Mouse (Mus musculus): ENCODE results near the gene Cib4.

Gene Cib4

DNA sequence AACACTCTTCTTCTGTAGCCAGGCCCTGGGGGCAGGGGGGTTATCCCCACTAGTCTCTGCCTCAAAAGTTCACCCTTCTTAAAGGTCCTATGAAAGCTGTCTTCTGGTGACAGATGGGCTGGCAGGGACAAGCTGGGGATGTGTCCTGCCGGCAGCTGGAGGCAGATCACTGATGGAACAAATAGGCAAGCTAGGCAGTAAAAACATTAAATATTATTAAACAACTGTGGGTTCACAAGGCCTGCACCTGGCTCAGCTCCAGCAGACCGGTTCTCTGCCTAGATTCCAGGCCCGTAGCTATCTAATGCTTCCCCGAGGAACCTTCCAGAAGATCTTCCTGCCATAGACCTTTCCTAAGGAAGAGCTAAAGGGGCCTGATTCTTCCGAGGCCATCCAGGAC is 27.5 kb downstream of the Cib4 start:
- ATAC-seq (ENCODE audit: low TSS enrichment): no peak

DNA sequence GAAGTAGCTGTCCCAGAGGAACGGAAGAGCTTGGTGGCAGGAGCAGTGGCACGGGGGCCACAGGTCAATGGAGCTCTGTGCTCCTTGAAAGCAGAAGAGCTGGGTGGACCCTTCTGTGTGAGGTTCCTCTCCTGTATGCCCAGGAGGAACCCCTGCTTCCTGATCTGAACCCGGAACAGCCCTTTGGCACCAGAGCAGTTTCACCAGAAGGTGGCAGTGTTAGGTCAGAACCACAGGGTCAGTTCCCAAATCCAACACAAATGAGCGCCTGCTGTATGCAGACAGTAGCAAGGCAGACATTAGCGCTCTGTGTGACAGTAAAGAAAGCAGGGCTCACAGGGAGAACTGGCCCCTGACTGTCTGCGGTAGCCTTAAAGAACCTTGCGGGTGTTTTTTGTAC is 29.3 kb downstream of the Cib4 start:
- no peak; the same call in 1 of the 2 replicates for ATAC-seq (ENCODE audit: low TSS enrichment)

GRCm38 (mm10) chr5:30513111-30513510 is 32.5 kb downstream of the Cib4 start:
- ATAC-seq (ENCODE audit: low TSS enrichment): no peak

DNA sequence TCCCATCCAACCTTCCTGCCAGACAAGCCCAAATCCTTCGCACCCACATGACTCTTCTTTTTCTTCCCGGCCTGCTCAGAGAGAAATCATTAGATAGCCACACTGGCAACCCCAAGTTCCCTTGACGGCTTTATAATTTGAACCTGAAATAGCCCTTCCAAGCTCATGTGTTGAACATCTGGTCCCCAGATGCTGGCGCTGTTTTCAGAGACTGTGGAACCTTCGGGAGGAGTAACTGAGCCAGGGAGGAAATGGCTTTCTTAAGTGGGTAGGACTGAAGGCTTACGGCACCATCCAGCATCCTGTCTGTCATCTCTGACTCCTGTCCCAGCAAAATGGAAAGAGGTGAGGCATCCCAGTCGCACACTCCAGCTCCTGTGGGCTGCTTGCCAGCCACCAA is 48.3 kb downstream of the Cib4 start:
- no peak for ATAC-seq (ENCODE audit: low TSS enrichment)

GRCm38 (mm10) chr5:30496821-30497220 is 48.8 kb downstream of the Cib4 start:
- ATAC-seq (ENCODE audit: low TSS enrichment): no peak

DNA sequence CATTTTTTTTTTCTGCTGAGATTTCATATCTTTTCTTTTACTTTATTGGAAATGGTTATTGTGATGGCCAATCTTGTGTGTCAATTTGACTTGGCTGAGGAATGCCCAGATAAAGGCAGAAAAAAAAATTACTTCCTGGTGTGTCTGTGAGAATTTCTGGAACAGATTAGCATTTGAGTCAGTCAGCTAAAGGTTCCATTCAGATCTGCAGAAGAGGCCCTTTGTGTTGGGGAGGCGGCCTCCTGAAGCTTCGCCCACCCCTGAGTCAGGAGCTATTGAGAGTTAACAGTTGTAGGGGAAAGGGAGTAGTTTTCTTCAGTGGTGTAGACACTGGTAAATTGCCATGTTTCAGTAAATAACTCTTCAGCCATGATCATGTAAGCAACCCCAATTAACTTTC is 50.3 kb downstream of the Cib4 start:
- ATAC-seq (ENCODE audit: low TSS enrichment): no peak

GRCm38 (mm10) chr5:30494606-30495005 is 51.0 kb downstream of the Cib4 start:
- ATAC-seq (ENCODE audit: low TSS enrichment): no peak

DNA sequence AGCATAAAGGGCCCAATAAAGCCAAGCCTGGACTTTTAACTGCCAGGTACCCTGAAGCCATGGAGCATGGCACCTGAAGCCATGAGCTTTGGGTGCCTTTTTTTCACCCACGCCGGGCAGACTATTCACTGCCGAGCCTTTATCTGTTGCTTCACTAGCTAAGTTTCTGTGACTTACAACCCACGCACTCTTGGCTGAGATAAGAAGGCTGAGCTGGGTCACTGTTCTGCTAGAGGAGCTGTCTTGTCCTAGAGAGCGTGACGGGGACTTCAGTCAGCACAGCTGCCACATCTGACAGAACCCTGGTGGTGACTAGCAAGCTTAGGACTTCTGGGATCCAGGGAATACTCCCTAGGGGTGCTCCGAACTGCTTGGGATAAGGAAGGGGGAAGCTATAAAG is 51.9 kb downstream of the Cib4 start:
- ATAC-seq (ENCODE audit: low TSS enrichment): no peak

GRCm38 (mm10) chr5:30490845-30491244 is 54.8 kb downstream of the Cib4 start:
- ATAC-seq (ENCODE audit: low TSS enrichment): no peak

DNA sequence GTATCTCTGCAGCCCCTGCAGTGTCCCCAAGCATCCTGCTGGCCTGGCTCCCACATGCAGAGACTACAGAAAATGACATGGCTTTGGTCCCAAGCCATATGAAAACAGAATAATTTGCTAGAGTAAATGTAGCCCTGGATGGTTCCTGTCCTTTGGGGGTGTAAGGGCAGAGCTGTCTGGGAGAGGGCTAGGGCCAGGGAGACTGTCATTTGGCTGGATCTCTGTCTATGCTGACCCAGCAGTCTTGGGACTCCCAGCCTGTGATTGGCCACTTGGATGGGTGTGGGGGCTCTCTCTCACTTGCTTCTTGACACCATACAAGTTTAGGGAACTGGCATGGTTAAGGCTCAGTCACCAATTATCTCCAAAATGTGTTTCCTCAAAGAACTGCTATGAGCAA is 55.4 kb downstream of the Cib4 start:
- ATAC-seq (ENCODE audit: low TSS enrichment): no peak

GRCm38 (mm10) chr5:30485136-30485535 is 60.5 kb downstream of the Cib4 start:
- no peak for ATAC-seq (ENCODE audit: low TSS enrichment)

DNA sequence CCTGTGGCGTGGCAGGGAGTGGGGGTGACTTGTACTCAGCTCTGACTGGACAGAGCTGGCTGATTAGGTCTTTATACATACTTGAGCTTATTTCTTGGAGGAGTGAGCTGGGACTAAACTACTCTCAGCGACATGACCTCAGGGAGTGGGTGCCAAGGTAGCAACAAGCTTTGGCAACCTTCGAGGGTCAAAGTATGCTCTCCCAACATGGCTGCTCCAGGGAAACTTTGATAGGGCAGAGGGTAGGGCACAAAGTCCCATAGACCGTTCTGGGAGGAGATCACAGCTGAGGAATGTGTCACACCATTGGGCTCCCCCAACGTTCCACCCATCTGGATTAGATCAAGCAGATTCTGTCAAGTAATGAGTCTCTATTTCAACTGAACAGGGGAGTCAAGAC is 61.0 kb downstream of the Cib4 start:
- ATAC-seq (ENCODE audit: low TSS enrichment): no peak

DNA sequence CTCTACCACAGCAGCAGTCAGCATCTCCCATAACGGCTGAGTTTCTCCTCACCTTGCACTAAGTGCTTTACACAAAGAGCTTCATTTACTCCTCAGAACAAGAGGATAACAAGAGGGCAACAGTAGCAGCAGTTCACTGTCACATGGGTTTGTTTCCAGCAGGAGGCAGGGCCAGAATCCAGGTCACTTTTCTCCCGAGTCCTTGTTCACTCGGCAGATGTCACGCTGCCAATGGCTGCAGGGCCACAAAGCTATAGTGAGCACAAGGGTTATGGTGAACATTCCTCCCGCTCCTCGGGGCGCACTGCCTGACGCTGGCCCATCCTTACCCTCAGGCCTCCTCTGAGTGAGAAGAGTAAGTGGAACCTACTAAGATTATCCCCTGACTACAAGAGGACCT is 62.1 kb downstream of the Cib4 start:
- ATAC-seq (ENCODE audit: low TSS enrichment): no peak

GRCm38 (mm10) chr5:30482319-30482718 is 63.3 kb downstream of the Cib4 start:
- peak; percentile 70; the same call in 1 of the 2 replicates for ATAC-seq (ENCODE audit: low TSS enrichment)

DNA sequence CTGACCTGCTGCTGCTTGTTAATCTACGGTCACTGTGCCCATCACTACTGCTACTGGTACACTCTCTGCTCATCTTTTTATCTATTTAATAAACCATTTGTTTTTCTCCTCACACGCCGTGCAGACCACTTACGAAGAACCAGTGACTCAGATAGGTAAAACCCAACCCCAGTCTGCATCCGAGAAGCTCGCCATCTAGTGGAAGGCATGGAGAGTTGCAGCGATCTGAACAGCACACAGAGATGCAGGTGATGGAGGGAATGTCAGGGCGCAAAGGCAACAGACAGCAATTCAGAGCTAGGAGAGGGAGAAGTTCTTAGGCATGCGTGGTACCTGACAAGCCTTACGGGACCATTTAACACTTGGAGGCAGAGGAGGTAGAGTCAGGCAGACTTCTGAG is 69.1 kb downstream of the Cib4 start:
- ATAC-seq (ENCODE audit: low TSS enrichment): peak; percentile 72

- no peak for ATAC-seq (ENCODE audit: low TSS enrichment)
These were observed 73.5 kb downstream of the Cib4 start for GRCm38 (mm10) chr5:30472148-30472547.

DNA sequence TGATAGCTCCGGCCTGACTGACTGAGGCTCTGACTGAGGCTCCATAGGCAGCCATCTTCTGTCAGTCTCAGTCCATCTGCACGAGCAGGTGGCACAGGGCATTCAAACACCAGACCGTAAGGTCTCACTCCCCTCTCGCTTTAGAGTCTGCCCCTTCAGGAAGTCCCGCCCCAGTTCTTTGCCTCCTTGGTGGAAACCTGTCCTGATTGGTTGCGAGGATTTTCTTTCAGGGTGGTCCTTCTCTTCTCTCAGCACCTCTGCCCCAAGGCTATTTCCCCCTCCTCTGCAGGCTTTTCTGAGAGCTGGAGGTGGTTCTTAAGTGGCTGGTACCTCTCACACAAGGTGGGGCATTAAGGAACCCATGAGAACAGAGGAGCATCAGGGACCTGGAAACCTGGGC is 75.2 kb downstream of the Cib4 start:
- ATAC-seq (ENCODE audit: low TSS enrichment): no peak

DNA sequence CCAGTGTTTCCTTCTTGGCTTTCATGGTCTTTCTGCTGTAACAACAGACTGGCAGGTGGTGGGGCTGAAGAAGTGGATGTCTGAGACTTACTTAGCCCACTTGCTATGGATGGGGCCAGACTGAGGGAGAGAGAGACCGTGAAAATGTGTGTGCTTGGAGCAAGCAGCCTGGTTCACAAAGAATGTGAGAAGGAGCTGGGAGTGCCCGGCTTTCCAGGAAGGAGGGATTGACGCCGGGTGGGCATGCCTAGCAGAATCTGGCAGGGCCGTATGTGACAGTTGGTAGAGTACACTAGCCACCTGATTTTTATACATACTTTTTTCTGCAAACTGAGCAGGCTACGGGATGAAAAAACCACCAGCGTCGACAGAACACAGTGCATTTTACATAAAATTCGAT is 79.3 kb downstream of the Cib4 start:
- ATAC-seq (ENCODE audit: low TSS enrichment): peak; percentile 15; the same call in 1 of the 2 replicates

DNA sequence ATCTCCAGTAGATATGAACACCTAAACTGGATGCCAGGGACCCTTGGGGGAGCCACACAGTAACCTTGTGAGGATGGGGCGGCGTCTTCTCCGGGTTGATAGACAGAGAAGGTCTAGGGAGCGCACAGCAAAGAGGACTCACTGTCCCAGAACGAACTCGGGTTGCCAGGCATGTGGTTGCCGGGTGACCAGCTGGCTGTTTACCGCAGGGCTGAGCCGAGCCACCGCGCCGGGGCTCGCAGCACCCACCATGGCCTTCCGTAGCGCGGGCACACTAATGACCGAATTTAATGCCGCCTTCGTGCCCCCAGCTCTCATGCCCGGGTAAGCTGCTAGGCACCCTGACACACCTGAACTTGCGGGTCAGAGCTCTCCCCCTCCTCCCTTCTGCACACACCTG is 79.8 kb downstream of the Cib4 start, which contains the start of gene 1700001C02Rik:
1700001C02Rik (plus strand) TSS at position 187 of the 400 bp plus-strand sequence.
- no peak for ATAC-seq (ENCODE audit: low TSS enrichment)

DNA sequence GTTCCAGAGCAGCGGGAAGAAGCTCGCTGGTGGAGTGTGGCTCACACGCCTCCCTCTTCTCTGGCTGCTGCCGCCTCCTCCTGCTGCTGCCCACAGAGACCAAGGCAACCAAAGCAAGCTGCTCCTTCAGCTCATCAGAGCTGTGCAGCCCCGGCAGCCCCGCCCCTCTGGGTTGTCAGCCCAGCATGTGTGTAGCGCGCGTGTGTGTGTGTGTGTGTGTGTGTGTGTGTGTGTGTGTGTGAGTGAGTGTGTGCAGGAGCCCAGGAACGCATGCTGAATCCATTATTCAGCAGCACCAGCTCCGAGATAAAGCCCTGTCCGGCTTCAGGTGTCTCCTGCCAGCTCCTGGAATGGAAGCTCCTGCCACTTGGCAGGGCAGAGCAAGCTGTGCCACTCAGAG is 83.8 kb downstream of the Cib4 start, which contains the start of gene Otof:
Otof (minus strand) TSS at position 112 of the 400 bp plus-strand sequence.
- peak; percentile 98 for ATAC-seq (ENCODE audit: low TSS enrichment)

DNA sequence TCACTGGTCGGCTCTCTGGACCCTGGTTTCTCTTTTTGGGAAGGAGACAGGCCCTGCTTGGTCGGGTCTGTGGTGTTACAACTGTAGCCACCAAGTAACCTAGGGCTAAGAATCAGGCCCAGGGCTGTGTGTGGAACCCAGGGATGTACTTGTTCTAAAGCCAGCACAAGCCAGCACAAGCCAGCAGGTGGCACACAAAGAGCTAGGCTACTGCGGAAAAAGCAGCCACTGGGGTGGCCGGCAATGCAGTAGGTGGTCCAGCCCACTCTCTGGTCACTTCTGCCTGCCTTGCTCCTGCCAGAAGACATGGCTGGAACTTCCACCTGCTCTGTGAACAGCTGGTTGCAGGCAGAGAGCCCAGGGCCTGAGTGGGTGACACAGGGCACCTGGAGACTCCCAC is 85.5 kb downstream of the Cib4 start:
- no peak for ATAC-seq (ENCODE audit: low TSS enrichment)

- peak; percentile 90 for ATAC-seq (ENCODE audit: low TSS enrichment)
These were observed 89.6 kb downstream of the Cib4 start for GRCm38 (mm10) chr5:30456056-30456455.

DNA sequence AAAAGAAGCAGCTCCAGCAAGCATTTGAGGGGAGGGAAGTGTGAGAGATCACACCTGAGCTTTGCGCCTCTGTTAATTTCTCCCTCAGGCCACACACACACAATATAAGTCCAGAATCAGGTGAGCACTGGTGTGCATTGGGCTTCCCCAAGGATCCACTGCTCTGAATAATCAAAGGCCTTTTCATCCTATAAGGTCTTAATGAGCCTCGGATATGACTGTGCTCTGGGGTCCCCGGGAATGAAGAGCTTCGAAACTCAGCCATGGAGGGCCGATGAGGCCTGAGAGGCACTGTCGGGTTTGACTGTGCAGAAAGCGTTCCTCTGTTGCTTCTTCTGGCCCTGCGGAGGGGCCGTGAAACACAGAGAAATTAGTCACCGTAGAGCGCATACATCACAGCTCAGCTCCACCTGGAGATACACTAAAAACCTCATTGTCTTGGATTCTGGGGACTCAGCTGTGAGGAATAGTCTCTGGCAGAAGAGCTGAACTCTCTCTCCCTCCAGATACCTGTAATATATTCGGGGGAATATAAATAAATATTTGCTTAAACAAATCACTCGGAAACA is 101.2 kb downstream of the Cib4 start:
- no peak for ATAC-seq (ENCODE audit: low TSS enrichment)

GRCm38 (mm10) chr5:30442196-30442595 is 103.4 kb downstream of the Cib4 start:
- ATAC-seq (ENCODE audit: low TSS enrichment): peak; percentile 88
